Mouse (Mus musculus): Measurements from ENCODE around the gene Nsmce4a.

DNA sequence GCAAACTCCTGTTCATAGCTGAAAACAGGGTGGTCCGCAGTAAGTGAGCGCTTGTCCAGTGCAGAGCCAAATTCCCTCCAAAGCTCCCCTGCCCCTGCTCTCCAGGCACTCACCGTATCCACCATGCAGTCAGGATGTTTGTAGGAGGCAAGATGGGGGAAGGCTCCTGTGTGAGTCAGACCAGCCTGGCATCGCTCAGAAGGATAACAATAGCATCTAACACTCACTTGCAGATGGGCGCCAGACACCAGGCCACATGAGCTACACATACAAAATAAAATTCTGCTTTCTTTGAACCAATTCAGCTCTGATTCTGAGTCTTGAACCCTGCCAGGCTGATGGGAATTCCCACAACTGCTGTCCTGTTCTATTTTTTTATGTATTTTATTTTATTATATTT, 30.6 kb upstream of the Nsmce4a start:
- no peak for TF ChIP-seq CTCF (conservative IDR thresholded peaks at IDR 0.05; ENCODE audit: low read length)
- TF ChIP-seq POU5F1 (IDR thresholded peaks at IDR 0.05; ENCODE audit: borderline replicate concordance, low read length) = no peak

Data from E14TG2a.4 (cell line).